Mouse (Mus musculus) embryonic facial prominence, embryonic 12.5 days (tissue): ENCODE results near the gene Kat8. TPM values are rescaled to one million over a fixed set of nuclear protein-coding genes. Genes with fewer than 3 reads are reported as not detected.
A peak's percentile ranks its signal among the peaks of the same experiment; 100 is the strongest.
"Not testable (repeated sequence)": the region's sequence is repeated elsewhere in the genome, so short reads cannot be mapped to it uniquely, and the experiment has no call there.

ENCODE experiments used
- ATAC-seq: fragments of 200-750 bp; cut with Nextera tagmentation; 2 replicates; pipeline ENCODE4 v1.8.0; 2017; ENCODE audit not compliant: insufficient number of reproducible peaks, insufficient read depth, low FRiP score, low TSS enrichment
- H3K27ac ChIP-seq: fragments of 300-500 bp; sonication (generic); 2 replicates; pipeline ENCODE4 v1.5.1; 2016; ENCODE audit warnings: mild to moderate bottlenecking
- H3K27me3 ChIP-seq: fragments of 300-500 bp; sonication (generic); 2 replicates; pipeline ENCODE4 v1.6.1; 2016; ENCODE audit warnings: mild to moderate bottlenecking, moderate library complexity
- H3K36me3 ChIP-seq: fragments of 300-500 bp; sonication (generic); 2 replicates; pipeline ENCODE4 v1.6.1; 2016; ENCODE audit warnings: mild to moderate bottlenecking
- H3K4me1 ChIP-seq: fragments of 300-500 bp; sonication (generic); 2 replicates; pipeline ENCODE4 v1.6.1; 2016
- H3K4me2 ChIP-seq: fragments of 300-500 bp; sonication (generic); replicated peaks from 2 replicates; pipeline ENCODE4 v1.6.1; 2016; ENCODE audit warnings: mild to moderate bottlenecking, moderate library complexity
- H3K4me3 ChIP-seq: fragments of 300-500 bp; sonication (generic); 2 replicates; pipeline ENCODE4 v1.5.1; 2016; ENCODE audit warnings: mild to moderate bottlenecking
- H3K9ac ChIP-seq: fragments of 300-500 bp; sonication (generic); 2 replicates; pipeline ENCODE4 v1.6.1; 2016; ENCODE audit warnings: mild to moderate bottlenecking, moderate library complexity
- H3K9me3 ChIP-seq: fragments of 300-500 bp; sonication (generic); 2 replicates; pipeline ENCODE4 v1.6.1; 2016; ENCODE audit warnings: mild to moderate bottlenecking, moderate library complexity
- WGBS: fragments of 180-500 bp; shearing (Covaris S2); methylation state at CpG from one replicate; pipeline ENCODE4 v1.1.7; 2016; 5-methylcytosine and 5-hydroxymethylcytosine counted together
- polyA plus RNA-seq: library from polyadenylated mRNA; unstranded; fragments of >200 nt; fragmentation: Nextera tagmentation; extraction: Ambion mirVana; gene quantifications from 2 replicates; pipeline ENCODE4 v1.2.1, GENCODE M21; 2016

Kat8 gene
- polyA plus RNA-seq, 1 experiment from 2014 or later: 50.9 TPM

- ATAC-seq: no peak
- Histone ChIP-seq H3K9ac (no peak overlapping the region), H3K4me1 (peaks cover 21% of the 10 kb centered on the region), H3K9me3 (no peaks in the 10 kb centered on the region), H3K4me3 (no peak overlapping the region), H3K27me3 (no peaks in the 10 kb centered on the region), H3K4me2 (no peak overlapping the region), H3K36me3 (peaks cover 77% of the 10 kb centered on the region), H3K27ac (no peak overlapping the region)
- 87% methylated on average over 12 of the region's 12 CpGs for WGBS
Observed at GRCm38 (mm10) chr7:127880431-127880830, 31.9 kb upstream of the Kat8 start.

- H3K9me3 ChIP-seq: no peaks in the 10 kb centered on the region
- no peak overlapping the region for H3K4me3 ChIP-seq
- no peak for ATAC-seq
- H3K9ac ChIP-seq: no peak overlapping the region
- peaks cover 82% of the 10 kb centered on the region for H3K36me3 ChIP-seq
- H3K4me2 ChIP-seq: no peak overlapping the region
- 66% methylated on average over 6 of the region's 6 CpGs for WGBS
- peaks cover 16% of the 10 kb centered on the region for H3K4me1 ChIP-seq
- no peaks in the 10 kb centered on the region for H3K27me3 ChIP-seq
- no peak overlapping the region for H3K27ac ChIP-seq
Observed at GRCm38 (mm10) chr7:127885951-127886350, 26.4 kb upstream of the Kat8 start.

GRCm38 (mm10) chr7:127886551-127886950 is 25.8 kb upstream of the Kat8 start:
- no peaks in the 10 kb centered on the region for H3K9me3 ChIP-seq
- H3K4me3 ChIP-seq: no peak overlapping the region
- H3K4me2 ChIP-seq: no peak overlapping the region
- no peak for ATAC-seq
- H3K27ac ChIP-seq: no peak overlapping the region
- peaks cover 76% of the 10 kb centered on the region for H3K36me3 ChIP-seq
- peaks cover 16% of the 10 kb centered on the region for H3K4me1 ChIP-seq
- no peaks in the 10 kb centered on the region for H3K27me3 ChIP-seq
- 91% methylated on average over 6 of the region's 6 CpGs for WGBS
- no peak overlapping the region for H3K9ac ChIP-seq

- Histone ChIP-seq H3K9ac (no peak overlapping the region), H3K4me2 (no peak overlapping the region), H3K9me3 (no peaks in the 10 kb centered on the region), H3K27me3 (no peaks in the 10 kb centered on the region), H3K27ac (no peak overlapping the region), H3K36me3 (peaks cover 70% of the 10 kb centered on the region), H3K4me3 (no peak overlapping the region), H3K4me1 (peaks cover 16% of the 10 kb centered on the region)
- ATAC-seq: no peak
- 87% methylated on average over 8 of the region's 8 CpGs for WGBS
Observed at GRCm38 (mm10) chr7:127887191-127887590, 25.1 kb upstream of the Kat8 start.

GRCm38 (mm10) chr7:127887781-127888180 is 24.5 kb upstream of the Kat8 start:
- no peak overlapping the region for H3K4me2 ChIP-seq
- WGBS: 80% methylated on average over 3 of the region's 3 CpGs
- peaks cover 69% of the 10 kb centered on the region for H3K36me3 ChIP-seq
- no peak overlapping the region for H3K27ac ChIP-seq
- ATAC-seq: no peak
- no peak overlapping the region for H3K9ac ChIP-seq
- peaks cover 16% of the 10 kb centered on the region for H3K4me1 ChIP-seq
- no peak overlapping the region for H3K4me3 ChIP-seq
- H3K27me3 ChIP-seq: no peaks in the 10 kb centered on the region
- H3K9me3 ChIP-seq: no peaks in the 10 kb centered on the region

- Histone ChIP-seq H3K4me1 (peaks cover 8% of the 10 kb centered on the region), H3K27me3 (no peaks in the 10 kb centered on the region), H3K9ac (no peak overlapping the region), H3K4me3 (no peak overlapping the region), H3K4me2 (no peak overlapping the region), H3K27ac (no peak overlapping the region), H3K36me3 (peaks cover 66% of the 10 kb centered on the region), H3K9me3 (no peaks in the 10 kb centered on the region)
- 77% methylated on average over 3 of the region's 3 CpGs for WGBS
- no peak for ATAC-seq
Observed at GRCm38 (mm10) chr7:127888821-127889220, 23.5 kb upstream of the Kat8 start.

GRCm38 (mm10) chr7:127890798-127891197 is 21.5 kb upstream of the Kat8 start, which contains the start of gene Prss53:
TSS of gene Prss53 (minus strand) at chr7:127890970.
- H3K4me1 ChIP-seq: peaks cover 13% of the 10 kb centered on the region; the same call in 1 of the 2 replicates
- H3K4me2 ChIP-seq: no peak within 1 kb of the TSS
- no peak within 1 kb of the TSS for H3K4me3 ChIP-seq
- H3K36me3 ChIP-seq: peaks cover 49% of the 10 kb centered on the region
- H3K27me3 ChIP-seq: no peaks in the 10 kb centered on the region
- no peak within 1 kb of the TSS for H3K9ac ChIP-seq
- no peak for ATAC-seq
- no peak within 1 kb of the TSS for H3K27ac ChIP-seq
- 33% methylated on average over 4 of the region's 4 CpGs for WGBS
- H3K9me3 ChIP-seq: no peaks in the 10 kb centered on the region

GRCm38 (mm10) chr7:127894480-127894879 is 17.8 kb upstream of the Kat8 start:
- H3K9me3 ChIP-seq: no peaks in the 10 kb centered on the region
- peaks cover 13% of the 10 kb centered on the region for H3K36me3 ChIP-seq
- no peak for ATAC-seq
- peak overlapping the region; percentile 59 for H3K4me3 ChIP-seq
- peaks cover 10% of the 10 kb centered on the region; the same call in 1 of the 2 replicates for H3K4me1 ChIP-seq
- peak overlapping the region; percentile 74 for H3K4me2 ChIP-seq
- no peak overlapping the region for H3K27ac ChIP-seq
- H3K27me3 ChIP-seq: no peaks in the 10 kb centered on the region
- 82% methylated on average over 5 of the region's 5 CpGs for WGBS
- no peak overlapping the region for H3K9ac ChIP-seq

GRCm38 (mm10) chr7:127895442-127895841 is 16.9 kb upstream of the Kat8 start, which contains the start of the genes Gm21974 and Vkorc1:
TSS of gene Gm21974 (minus strand) at chr7:127895454.
TSS of gene Vkorc1 (minus strand) at chr7:127895617.
- Histone ChIP-seq H3K4me1 (peaks cover 10% of the 10 kb centered on the region; the same call in 1 of the 2 replicates), H3K4me3 (peak within 1 kb of the TSS; percentile 59), H3K9me3 (no peaks in the 10 kb centered on the region), H3K9ac (peak within 1 kb of the TSS; percentile 63), H3K27ac (peak within 1 kb of the TSS; percentile 67), H3K36me3 (peaks cover 13% of the 10 kb centered on the region), H3K27me3 (no peaks in the 10 kb centered on the region), H3K4me2 (peak within 1 kb of the TSS; percentile 74)
- under 1% methylated on average over 26 of the region's 26 CpGs for WGBS
- ATAC-seq: peak; percentile 98

- not testable (repeated sequence) for H3K27me3 ChIP-seq, ATAC-seq, H3K9ac ChIP-seq, H3K9me3 ChIP-seq
- H3K4me3 ChIP-seq: peak overlapping the region; percentile 59; the same call in 1 of the 2 replicates
- WGBS: 72% methylated on average over 7 of the region's 7 CpGs
- peaks cover 10% of the 10 kb centered on the region; the same call in 1 of the 2 replicates for H3K4me1 ChIP-seq
- peak overlapping the region; percentile 32; the same call in 1 of the 2 replicates for H3K27ac ChIP-seq
- H3K4me2 ChIP-seq: peak overlapping the region; percentile 74
- peaks cover 13% of the 10 kb centered on the region for H3K36me3 ChIP-seq
Observed at GRCm38 (mm10) chr7:127895891-127896290, 16.4 kb upstream of the Kat8 start.

GRCm38 (mm10) chr7:127896384-127896783 is 15.9 kb upstream of the Kat8 start:
- Histone ChIP-seq H3K4me3 (no peak overlapping the region), H3K9me3 (no peaks in the 10 kb centered on the region), H3K9ac (no peak overlapping the region), H3K27me3 (no peaks in the 10 kb centered on the region), H3K27ac (no peak overlapping the region), H3K4me1 (peaks cover 10% of the 10 kb centered on the region; the same call in 1 of the 2 replicates), H3K4me2 (no peak overlapping the region), H3K36me3 (peaks cover 13% of the 10 kb centered on the region)
- 57% methylated on average over 13 of the region's 13 CpGs for WGBS
- no peak for ATAC-seq

GRCm38 (mm10) chr7:127897542-127897941 is 14.8 kb upstream of the Kat8 start:
- ATAC-seq: no peak
- Histone ChIP-seq H3K4me3 (no peak overlapping the region), H3K9ac (no peak overlapping the region), H3K27me3 (no peaks in the 10 kb centered on the region), H3K27ac (no peak overlapping the region), H3K4me1 (peaks cover 10% of the 10 kb centered on the region; the same call in 1 of the 2 replicates), H3K9me3 (no peaks in the 10 kb centered on the region), H3K36me3 (peaks cover 10% of the 10 kb centered on the region), H3K4me2 (no peak overlapping the region)
- 89% methylated on average over 7 of the region's 7 CpGs for WGBS
